Mouse (Mus musculus) cerebellum, adult 18-20 months (tissue): Measurements from ENCODE around the gene Tnfrsf17.
"Not testable (repeated sequence)": the region's sequence is repeated elsewhere in the genome, so short reads cannot be mapped to it uniquely, and the experiment has no call there.

Experiments
- DNase-seq, 2 experiments: peaks; one replicate each; pipeline ENCODE4 v3.0.0; 2021

Tnfrsf17 gene

DNA sequence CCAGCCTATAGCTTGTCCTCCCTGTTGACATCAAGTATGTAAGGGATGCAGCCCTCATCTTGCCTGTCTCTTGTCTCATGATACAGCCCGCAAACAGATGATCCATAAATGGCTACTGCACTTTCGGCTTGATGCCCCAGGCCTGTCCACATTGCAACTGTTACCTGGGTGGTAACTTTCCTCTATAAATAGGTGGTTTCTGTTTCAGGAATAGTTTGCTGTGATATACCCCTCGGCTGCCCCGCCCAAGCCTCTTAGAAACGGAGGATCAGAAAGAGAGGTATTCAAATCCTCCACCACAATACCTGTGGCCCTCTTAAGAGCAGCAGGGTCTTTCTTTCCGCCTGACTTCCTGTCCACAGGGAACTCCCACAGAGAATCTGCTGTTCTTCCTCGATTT, at the start of gene Tnfrsf17:
Gene Tnfrsf17 (plus strand): TSS at position 301 of the 400 bp plus-strand sequence.
- no peak for DNase-seq

DNA sequence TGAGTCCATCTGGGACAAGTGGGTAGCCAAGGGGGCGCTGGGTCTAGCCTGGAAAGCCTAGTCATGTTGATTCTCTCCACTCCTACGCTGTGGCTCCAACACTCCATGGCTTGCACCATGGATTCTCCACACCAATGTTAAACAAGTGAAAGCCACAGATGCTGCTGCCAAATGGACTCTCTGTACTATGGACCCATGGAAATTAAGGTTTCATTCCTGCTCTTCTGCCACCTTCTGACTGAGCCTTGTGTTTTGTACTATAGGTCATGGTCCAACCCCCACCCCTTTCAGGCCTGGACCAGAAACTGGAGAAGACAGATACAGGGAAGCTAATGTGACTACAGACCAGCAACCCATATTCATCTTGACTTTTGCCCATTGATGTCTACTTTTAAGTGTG, 47.1 kb upstream of the Tnfrsf17 start:
- no peak for DNase-seq

DNA sequence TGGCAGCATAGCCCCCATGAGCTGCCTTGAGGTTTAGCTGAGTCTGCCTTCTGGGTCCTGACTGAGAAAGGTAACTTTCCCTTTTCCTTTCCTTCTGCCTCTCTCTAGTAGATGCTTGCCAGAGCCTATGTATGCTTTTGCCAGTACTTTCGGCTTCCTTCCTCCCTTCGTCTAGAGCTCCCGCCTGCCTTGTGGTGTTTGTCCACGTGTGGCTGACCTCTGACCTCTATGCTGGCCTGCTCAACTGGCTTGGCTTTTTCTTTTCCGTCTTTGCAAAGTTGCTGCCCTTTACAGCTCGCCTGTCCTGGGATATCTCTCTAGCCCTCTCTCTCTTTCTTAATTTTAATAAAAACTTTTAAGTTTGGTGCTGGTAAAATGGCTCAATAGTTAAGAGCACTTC, 43.8 kb upstream of the Tnfrsf17 start:
- DNase-seq, result no peak

DNA sequence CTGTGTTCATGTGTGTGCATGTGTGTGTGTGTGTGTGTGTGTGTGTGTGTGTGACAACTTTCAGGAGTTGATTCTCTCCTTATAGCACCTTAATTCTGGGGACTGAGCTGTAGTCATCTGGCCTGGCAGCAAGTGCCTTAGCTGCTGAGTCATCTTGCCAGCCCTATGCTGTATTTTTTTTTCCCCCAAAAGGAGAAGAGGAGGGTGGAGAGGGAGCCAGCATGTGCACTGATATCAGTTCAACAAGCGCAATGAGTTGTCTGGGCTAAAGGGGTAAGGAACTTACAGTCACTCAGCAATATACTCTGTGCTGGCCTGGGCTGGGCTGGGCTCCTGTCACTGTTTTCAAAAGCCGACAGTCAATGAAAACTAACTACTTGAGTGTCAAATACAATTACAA, 43.0 kb upstream of the Tnfrsf17 start:
- DNase-seq, result no peak

DNA sequence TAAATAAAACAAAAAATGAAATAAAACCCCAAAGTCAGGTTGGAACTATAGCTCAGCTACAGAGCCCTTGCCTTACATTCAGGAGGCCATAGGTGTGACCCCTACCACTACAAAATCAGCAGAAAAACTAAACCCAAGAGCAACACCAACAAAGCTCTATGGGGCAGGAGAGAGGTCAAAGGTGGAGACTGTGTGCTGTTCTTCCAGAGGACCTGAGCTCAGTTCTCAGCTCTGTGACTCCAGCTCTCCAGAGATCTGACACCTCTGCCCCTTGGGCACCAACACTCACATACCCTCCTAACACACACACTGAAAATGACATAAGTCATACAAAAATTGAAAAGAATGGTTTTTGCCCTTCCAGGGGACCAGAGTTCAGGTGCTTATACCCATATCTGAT, 42.5 kb upstream of the Tnfrsf17 start:
- DNase-seq, result no peak

DNA sequence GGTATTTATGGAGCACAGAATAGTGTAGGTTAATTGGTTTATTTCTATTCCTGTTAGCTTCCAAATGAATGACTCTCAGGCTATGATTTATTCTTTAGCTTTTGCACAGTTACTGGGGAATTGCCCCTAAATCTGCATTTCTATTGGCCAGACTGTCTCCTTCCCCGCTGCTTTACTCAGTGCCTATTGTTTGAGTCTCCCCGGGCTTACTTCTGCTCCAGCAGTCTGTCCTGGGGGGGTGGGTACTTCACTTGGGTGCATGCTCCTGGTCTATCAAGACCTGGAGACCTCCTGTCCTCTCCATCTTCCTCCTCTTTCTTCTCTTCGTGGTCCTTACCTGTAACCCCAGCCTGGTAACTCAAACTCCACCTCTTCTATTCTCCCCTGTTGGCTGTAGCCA, 36.7 kb upstream of the Tnfrsf17 start:
- DNase-seq, result no peak

DNA sequence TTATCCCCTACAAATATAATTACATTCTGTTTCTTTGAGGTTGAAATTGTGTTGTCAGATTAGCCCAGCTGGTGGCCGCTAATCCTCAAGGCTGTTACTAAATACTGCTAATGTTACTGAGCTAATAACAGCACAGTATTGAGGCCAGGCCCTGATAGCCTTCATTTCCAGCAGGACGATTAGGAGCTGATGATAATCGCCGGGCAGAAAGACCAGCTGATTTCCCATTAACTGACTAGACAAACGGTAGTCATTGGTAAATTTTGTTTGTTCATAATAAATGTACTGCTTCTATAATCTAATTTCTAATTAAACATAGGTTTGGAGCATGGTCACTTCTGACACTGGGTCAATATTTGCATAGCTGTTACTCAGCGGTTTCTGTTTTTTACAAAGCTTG, 34.8 kb upstream of the Tnfrsf17 start:
- no peak for DNase-seq

DNA sequence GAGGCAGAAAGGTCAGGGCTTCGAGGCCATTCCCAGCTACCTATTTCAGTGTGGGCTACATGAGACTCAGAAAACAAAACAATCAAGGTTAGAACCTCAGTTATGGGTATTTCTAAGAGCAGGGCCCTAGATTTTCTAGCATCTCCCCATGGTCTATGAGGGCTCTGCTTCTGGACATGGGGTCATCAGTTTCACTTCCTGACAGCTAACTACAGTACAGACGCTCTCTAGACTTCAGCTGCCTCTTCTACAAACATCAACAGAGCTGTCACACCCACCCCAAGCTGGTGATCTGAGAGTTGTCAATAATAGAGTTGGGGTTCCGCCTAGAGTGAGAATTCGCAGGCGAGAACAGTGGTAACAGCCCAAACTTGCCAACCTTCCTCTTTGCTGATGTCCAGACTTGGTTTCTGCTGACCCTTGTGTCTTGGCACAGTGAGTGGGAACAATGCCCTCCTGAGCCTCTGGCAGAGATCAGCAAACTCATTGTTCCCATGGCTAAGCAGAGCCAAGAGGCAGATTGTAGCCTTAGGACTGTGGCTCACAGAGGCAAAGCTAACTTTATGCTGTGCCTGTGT, 30.9 kb upstream of the Tnfrsf17 start:
- DNase-seq, result no peak

DNA sequence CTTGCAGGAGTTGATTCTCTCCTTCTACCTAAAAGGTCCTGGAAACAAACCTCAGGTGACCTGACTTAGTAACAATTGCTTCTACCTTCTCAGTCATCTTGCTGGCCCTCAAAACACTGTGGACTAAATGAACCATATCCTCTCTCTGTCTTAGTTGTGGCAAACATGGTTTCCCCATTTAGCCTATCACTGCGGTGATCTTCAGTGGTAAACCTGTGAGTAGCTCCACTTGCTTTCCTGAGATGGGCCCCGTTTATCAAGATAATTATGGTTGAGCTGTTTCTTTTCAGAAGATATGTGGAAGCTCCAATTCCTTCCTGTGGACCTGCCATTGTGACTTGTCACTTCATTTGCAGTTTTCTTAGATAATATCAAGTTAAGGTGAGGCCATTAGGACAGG, 28.7 kb upstream of the Tnfrsf17 start:
- DNase-seq, result no peak

DNA sequence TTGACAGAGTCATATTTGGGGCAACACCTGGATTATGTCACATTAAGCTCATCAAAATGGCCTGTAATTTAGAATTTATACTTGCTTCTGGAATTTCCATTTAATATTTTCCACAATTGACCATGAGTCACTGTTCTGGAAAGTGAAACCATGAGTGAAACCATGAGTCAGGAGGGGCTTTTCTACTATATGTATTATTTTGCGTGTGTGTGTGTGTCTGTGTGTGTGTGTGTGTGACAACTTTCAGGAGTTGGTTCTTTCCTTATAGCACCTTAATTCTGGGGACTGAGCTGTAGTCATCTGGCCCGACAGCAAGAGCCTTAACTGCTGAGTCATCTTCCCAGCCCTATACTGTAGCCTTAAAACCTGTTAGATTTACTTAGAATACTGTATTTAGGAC, 27.7 kb upstream of the Tnfrsf17 start:
- no peak for DNase-seq

DNA sequence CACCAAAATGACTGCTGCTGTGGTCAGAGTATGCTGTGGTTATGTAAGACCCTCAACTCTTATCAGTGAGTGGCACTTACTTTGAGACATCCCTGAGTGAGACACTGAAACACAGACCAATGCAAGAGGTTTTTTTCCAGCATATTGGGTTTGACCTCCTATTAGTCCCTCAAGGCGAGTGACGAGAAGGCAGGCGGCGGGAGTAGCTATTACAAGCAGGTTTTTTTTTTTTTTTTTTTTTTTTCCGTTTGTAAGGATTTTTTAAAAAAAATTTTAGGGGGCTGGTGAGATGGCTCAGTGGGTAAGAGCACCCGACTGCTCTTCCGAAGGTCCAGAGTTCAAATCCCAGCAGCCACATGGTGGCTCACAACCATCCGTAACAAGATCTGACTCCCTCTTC, 24.7 kb upstream of the Tnfrsf17 start:
- not testable (repeated sequence) for DNase-seq

DNA sequence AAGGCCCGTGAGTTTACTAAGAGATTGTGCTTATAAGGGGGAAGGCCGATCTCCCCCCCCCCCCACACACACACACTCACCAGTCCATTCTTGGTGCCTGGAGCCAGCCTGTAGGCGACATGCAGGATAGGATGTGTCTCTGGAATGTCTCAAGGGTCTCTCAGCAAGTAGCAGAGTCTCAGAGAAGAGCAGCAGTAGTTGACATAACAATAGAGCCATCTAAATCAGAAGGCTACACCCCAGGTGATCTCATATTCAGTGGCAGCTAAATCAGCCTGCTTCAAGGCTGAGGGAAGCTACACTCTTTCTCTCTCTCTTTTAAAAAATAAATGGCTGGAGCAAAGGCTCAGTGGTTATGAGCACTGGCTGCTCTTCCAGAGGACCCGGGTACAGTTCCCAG, 18.0 kb upstream of the Tnfrsf17 start:
- DNase-seq, result not testable (repeated sequence)

DNA sequence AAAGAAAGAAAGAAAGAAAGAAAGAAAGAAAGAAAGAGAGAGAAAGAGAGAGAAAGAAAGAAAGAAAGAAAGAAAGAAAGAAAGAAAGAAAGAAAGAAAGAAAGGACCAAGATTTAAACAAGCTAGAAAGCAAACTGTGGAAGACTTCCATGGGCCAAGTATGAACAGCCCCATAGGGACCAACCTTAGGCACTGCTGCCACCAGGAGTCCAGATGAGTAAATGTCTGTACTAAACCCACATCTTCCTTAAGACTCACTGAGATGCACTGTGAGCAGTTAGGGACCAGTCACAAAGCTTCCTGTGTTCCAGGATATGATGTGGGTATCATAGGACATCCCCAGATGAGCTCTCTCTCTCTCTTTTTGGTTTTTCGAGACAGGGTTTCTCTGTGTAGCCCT, 15.9 kb upstream of the Tnfrsf17 start:
- DNase-seq, result peak; percentile 5 to 9

DNA sequence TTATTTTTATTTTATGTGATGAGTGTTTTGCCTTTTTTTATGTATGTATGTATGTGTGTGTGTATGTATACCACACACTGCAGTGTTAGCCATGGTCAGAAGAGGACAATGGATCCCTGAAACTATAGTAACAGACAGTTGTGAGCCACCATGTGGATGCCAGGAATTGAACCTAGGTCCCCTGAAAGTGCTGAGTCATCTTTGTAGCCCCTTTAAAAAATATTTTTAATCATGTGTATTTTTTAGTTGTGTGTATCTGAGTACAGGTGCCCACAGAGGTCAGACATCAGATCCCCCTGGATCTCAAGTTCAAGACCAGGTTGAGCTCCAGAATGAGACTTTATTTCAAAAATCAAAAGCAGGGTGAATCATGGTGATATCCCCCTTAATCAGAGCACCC, 9.9 kb upstream of the Tnfrsf17 start:
- DNase-seq, result no peak

DNA sequence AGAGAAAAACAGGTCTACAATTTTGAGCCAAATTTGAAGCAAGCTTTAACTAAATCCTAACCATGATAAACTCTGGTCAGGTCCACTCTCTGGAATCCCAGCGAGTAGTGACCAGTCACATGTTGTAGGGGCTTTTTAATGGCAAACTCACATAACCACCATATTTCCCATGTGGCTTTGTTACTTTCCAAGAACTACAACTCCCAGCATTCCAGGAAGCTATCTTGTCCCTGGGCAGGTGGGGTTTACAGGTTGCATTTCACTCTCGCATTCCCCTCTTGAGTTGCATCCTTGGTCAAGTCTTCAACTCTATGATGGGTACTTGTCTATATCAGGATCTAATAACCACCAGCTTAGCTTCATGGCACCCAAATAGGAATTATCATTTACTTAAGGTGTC, 8.1 kb upstream of the Tnfrsf17 start:
- no peak for DNase-seq

DNA sequence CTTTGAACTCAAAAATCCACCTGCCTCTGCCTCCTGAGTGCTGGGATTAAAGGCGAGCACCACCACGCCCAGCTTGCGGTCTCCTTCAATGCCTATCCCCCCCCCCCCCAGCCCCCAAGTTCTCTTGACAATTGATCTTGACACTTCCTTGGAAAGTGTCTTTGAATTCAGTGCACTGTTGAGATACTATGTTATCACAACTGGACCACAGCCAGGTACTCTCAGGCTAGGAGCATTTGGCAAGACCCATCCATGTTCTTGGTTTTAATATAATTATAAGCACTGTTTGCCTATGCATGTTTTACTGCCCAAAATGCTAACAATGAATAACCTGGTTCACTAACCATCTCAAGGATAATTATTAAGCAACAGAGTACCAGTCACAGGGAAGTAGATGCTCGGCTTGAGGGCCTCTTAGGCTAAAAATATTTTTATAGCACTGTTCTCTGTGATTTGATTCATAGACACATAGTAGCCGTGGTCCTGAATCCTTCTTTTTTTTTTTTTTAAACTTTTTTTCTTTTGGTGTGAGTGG, 2.2 kb downstream of the Tnfrsf17 start:
- DNase-seq, result no peak

DNA sequence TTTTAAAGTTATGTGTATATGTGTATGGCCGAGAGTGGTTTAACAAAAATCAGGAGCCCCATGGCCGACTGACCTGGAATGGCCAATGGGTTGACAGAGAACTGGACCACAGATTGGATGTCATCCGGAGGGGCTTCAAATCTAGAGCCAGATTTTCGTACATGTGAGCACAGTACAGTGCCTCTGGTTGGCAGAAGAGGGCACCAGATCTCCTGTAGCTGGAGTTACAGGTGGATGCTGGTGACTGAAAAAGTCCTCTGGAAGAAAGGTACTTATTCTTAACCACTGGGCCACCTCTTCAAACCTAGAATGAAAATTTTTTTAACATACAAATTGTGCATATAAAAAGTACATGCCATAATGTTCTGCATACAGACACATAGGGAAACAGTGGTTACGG, 3.1 kb downstream of the Tnfrsf17 start:
- no peak for DNase-seq

DNA sequence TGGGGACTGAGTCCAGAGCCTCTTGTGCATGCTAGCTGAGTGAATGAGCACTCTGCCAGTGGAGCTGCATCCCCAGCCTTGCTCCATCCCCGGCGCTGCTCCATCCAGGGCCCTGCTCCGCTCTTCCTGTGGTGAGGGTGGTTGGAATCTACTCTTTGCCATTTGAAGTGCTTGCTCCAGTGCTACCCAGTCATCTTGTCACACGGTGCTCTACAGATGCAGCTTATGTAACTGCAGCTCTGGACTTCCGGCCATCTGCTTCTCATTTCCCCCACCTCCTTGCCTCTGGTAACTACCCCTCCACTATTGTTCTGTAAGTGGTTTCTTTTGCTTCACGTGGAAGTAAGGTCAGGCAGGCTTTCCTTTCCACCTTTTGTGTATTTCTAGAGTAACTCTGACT, 3.7 kb downstream of the Tnfrsf17 start:
- DNase-seq, result no peak

DNA sequence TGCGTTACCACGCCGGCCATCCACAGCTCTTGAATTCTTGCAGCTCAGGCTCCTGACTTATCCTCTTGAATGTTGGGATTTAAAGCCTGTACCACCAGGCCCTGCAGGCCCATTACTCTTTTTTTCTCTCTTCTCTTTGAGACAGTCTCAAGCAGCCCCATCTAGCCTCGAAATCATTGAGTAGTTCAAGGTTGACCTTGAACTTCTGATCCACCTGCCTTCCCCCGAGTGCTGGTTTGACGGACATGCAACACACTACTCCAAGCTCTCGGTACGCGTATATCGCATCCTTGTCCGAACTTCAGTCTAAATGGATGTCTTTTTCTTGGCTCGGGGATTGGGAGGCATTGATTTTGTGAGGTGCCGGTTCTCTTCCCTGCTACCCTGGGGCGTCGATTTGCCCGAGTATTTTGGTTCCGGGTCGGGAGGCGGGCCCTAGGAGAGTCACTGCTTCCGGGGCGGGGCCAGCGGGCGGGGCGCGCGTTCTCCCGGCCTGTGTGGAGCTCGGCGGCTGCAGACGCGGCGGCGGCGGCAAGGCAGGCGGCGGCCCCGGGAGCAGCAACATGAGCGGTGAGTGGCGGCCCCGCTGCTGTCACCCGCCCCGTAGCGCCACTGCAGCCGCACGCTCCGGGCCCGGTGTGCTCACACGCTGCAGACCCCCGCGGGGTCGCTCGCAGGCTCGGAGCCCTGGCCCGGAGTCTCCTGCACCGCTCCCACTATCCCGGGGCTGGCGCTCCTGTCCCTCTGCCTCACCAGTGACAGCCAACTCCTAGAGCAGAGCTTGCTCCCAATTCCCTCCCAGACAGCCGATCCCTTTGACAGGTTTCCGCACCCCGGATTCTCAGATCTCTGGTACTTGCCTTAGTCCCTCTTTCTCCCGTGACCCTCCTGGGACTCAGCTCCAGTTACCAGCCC, 9.1 kb downstream of the Tnfrsf17 start, which contains the start of gene Snx29:
Gene Snx29 (plus strand): TSS at position 500 of the 915 bp plus-strand sequence.
- peak; percentile 96 to 99 for DNase-seq

DNA sequence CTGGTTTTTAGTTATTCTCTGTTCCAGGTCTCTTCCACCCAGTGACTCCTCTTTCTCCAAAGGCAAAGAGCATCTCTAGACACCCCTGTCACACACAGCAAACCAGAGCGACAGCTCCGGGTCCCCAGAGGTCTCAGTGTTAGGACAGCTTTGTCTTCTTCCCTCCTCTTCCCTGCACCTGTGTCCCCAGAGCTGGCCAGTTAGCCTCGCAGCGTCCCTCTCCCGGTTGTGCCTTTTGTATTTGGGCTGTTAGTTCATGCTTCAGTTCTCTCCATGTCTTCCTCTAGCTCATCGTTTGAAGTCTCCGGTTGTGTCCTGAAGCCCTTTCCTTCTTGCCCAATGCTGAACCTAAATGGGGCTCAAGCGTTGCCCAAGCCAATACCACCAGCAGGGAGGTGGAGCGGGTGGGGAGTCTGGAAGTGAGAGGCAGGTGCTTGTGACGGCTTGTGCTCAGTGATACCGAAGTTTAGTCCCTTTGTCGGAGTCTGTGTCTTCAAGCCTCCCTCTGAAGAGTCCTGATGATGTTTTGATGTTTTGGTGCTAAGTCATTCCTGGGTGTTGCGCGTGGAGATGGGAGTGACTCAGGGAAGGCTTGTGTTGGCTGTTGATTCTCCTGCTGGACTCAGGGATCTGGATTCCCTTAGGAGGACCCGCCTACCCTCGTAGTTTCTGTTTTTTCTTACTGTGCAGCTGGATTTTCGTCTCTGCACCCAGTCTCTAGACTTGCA, 9.9 kb downstream of the Tnfrsf17 start:
- DNase-seq, result peak; percentile 29 to 31

DNA sequence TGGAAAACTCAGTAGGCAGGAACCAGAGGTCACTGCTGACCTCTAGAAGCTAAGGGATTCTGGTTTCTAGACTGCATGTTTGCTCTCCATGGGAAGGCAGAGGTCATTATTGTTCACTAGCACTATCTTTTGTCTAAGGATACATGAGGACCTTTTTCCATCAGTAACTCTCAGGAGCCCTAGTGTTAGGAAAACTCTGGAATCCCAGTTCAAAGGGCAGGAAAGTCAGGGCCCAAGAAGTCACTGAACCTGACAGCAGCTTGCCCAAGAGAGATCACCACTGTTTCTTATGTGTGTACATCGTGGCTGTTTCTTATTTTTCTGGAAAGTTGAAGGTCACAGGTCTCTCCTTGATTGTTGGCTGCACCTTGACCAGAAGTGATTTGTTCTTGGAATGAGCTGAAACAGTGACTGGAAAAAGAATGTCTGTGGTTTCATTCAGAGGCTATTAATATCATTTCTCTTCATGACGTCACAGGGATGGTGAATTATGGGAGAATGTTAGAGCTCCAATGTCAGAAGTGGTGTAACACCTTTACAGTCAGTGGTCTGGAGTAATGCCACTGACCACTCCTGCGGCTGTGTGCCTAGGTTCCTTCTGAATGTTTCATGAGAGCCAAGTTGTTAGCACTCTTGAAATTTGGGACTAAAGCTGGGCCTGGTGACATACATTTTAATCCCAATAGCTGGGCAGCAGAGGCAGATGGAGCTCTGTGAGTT, 16.6 kb downstream of the Tnfrsf17 start:
- DNase-seq, result no peak

DNA sequence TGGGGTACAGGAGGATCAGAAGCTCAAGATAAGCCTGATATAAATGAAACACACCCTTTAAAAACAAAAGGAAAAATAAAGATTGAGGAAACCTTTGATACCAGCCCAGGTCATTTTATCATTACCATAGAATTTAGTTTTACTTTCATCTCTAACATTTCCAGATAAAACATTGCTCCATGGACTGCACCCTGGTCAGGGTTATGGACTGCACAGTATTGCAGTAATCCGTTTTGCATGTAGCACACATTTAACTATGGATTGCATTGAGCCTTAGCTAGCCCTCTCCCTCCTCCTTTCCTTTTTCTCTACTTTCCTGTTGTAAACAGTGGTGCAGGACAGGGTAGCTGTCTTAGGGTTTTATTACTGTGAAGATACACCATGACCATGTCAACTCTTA, 17.4 kb downstream of the Tnfrsf17 start:
- no peak for DNase-seq

DNA sequence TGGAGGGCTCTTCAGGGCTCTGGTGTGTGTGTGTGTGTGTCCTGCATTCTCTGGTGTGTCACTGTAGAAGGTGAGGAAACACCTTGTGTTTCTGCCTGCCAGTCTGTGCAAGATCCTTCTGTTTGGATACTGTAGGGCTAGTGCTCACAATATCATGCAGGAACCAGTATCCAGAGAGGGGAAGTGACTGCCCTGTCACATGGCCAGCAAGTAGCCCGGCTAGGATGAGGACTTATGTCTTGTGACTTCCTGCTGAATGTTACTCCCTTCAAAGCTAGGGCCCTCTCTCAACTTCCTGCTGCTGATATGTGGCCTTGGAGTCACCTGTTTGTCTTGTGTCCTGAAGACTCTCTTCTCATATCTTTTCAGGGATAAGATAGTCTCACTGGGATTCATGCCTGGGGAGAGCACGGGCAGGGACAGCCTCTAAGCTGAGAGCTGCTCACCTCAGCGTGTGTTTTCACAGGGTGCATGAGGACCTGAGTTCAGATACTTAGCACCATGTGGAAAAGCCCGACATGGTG, 29.7 kb downstream of the Tnfrsf17 start:
- DNase-seq, result no peak
